Mouse (Mus musculus) hematopoietic multipotent progenitor cell, adult 10-12 weeks (in vitro differentiated cells): Measurements from ENCODE around the gene Fads6. TPM values are rescaled to one million over a fixed set of nuclear protein-coding genes. Genes with fewer than 3 reads are reported as not detected.

Experiments
- polyA plus RNA-seq: library from polyadenylated mRNA; stranded (reverse); fragments of >175 nt; gene quantifications from 2 replicates; pipeline ENCODE4 v1.2.3, GENCODE M21; 2012; ENCODE audit warnings: low replicate concordance

Gene Fads6
- 0.40 and 0.51 TPM in 2 replicates for polyA plus RNA-seq

GRCm38 (mm10) chr11:115297214-115297826 lies at the start of gene Fads6:
Gene Fads6 (minus strand): TSS chr11:115297663.

GRCm38 (mm10) chr11:115334531-115334930 lies 37.1 kb upstream of the Fads6 start, which contains the start of gene Otop3:
Gene Otop3 (plus strand): TSS chr11:115334731.

GRCm38 (mm10) chr11:115321906-115322693 lies 24.6 kb upstream of the Fads6 start, which contains the start of gene Ush1g:
Gene Ush1g (minus strand): TSS chr11:115322041.

GRCm38 (mm10) chr11:115306863-115307262 lies 9.4 kb upstream of the Fads6 start, which contains the start of gene Otop2:
Gene Otop2 (plus strand): TSS chr11:115307163.

GRCm38 (mm10) chr11:115276780-115277603 lies 20.5 kb downstream of the Fads6 start, which contains the start of gene Fdxr:
Gene Fdxr (minus strand): TSS chr11:115277050.

GRCm38 (mm10) chr11:115267061-115267883 lies 30.2 kb downstream of the Fads6 start, which contains the start of gene Grin2c:
Gene Grin2c (minus strand): TSS chr11:115267243.

Other genes with a start within 250 kb of the Fads6 start
- gene Cd300ld3, start 249.3 kb downstream of the Fads6 start, polyA plus RNA-seq: 4.6 and 5.0 TPM in 2 replicates
- 0.98 and 1.4 TPM in 2 replicates for gene Cd300e, start 235.5 kb downstream of the Fads6 start, polyA plus RNA-seq
- gene Rab37, start 206.2 kb downstream of the Fads6 start, polyA plus RNA-seq: 16.0 and 19.2 TPM in 2 replicates
- 9.6 and 10.1 TPM in 2 replicates for gene Cd300lf, start 163.7 kb downstream of the Fads6 start, polyA plus RNA-seq
- 226 and 228 TPM in 2 replicates for gene Slc9a3r1, start 134.3 kb downstream of the Fads6 start, polyA plus RNA-seq
- 17.0 and 23.5 TPM in 2 replicates for gene Tmem104, start 110.2 kb downstream of the Fads6 start, polyA plus RNA-seq
- gene Nat9, start 109.8 kb downstream of the Fads6 start, polyA plus RNA-seq: 12.2 and 13.9 TPM in 2 replicates
- 0.73 and 1.1 TPM in 2 replicates for gene Grin2c, start 30.4 kb downstream of the Fads6 start, polyA plus RNA-seq
- 27.3 and 45.0 TPM in 2 replicates for gene Fdxr, start 20.6 kb downstream of the Fads6 start, polyA plus RNA-seq
- not detected in 2 replicates for gene Otop2, start 9.5 kb upstream of the Fads6 start, polyA plus RNA-seq
- 0.42 TPM in 1 of 2 replicates, not detected in the other for gene Ush1g, start 24.4 kb upstream of the Fads6 start, polyA plus RNA-seq
- gene Otop3, start 37.1 kb upstream of the Fads6 start, polyA plus RNA-seq: 0.04 and 0.09 TPM in 2 replicates
- 9.7 and 10.9 TPM in 2 replicates for gene Hid1, start 70.1 kb upstream of the Fads6 start, polyA plus RNA-seq
- gene Cdr2l, start 84.3 kb upstream of the Fads6 start, polyA plus RNA-seq: 0.38 and 0.57 TPM in 2 replicates
- 47.1 and 50.2 TPM in 2 replicates for gene Mrpl58, start 106.1 kb upstream of the Fads6 start, polyA plus RNA-seq
- 10.1 and 103 TPM in 2 replicates for gene Atp5h, start 122.3 kb upstream of the Fads6 start, polyA plus RNA-seq
- 29.7 and 94.9 TPM in 2 replicates for gene Kctd2, start 122.5 kb upstream of the Fads6 start, polyA plus RNA-seq
- gene Trim80, start 142.9 kb upstream of the Fads6 start, polyA plus RNA-seq: 0.07 TPM in 1 of 2 replicates, not detected in the other
- gene Slc16a5, start 164.8 kb upstream of the Fads6 start, polyA plus RNA-seq: 5.6 and 10.2 TPM in 2 replicates
- gene Armc7, start 178.0 kb upstream of the Fads6 start, polyA plus RNA-seq: 137 and 301 TPM in 2 replicates
- gene Nt5c, start 194.2 kb upstream of the Fads6 start, polyA plus RNA-seq: 133 and 179 TPM in 2 replicates
- 264 and 267 TPM in 2 replicates for gene Jpt1, start 216.7 kb upstream of the Fads6 start, polyA plus RNA-seq
- 92.3 and 235 TPM in 2 replicates for gene Sumo2, start 238.6 kb upstream of the Fads6 start, polyA plus RNA-seq